Mouse (Mus musculus) CH12.LX (cell line): ENCODE measurements around the gene Kpnb1.
A peak's percentile ranks its signal among the peaks of the same experiment; 100 is the strongest.

Source experiments
- BHLHE40 ChIP-seq: IDR thresholded peaks from 2 replicates; pipeline ENCODE4 v1.6.1; 2011; ENCODE audit warnings: mild to moderate bottlenecking, low read depth, low read length, improper control_type of control experiment
- CHD1 ChIP-seq: IDR thresholded peaks from 2 replicates; pipeline ENCODE4 v1.6.1; 2012; ENCODE audit warnings: low read depth, low read length, improper control_type of control experiment, inconsistent platforms
- CTCF ChIP-seq, 2 experiments: IDR thresholded peaks in 1 of 2; conservative IDR thresholded peaks in 1 of 2; 2 replicates each; pipeline ENCODE4 v1.5.1; 2011 to 2012; ENCODE audit warnings: low read depth in 2 of 2, low read length in 2 of 2, improper control_type of control experiment in 1 of 2, inconsistent platforms in 1 of 2, mild to moderate bottlenecking in 1 of 2, moderate library complexity in 1 of 2
- ELF1 ChIP-seq: IDR thresholded peaks from 2 replicates; pipeline ENCODE4 v1.6.1; 2014; ENCODE audit warnings: low read depth, mild to moderate bottlenecking, inconsistent platforms, low read length, improper control_type of control experiment
- EP300 ChIP-seq: IDR thresholded peaks from 2 replicates; pipeline ENCODE4 v1.6.1; 2011; ENCODE audit warnings: low read length, improper control_type of control experiment
- ETS1 ChIP-seq: conservative IDR thresholded peaks from 2 replicates; pipeline ENCODE4 v1.6.1; 2012; ENCODE audit warnings: low read depth, mild to moderate bottlenecking, inconsistent platforms, low read length, improper control_type of control experiment, moderate library complexity
- MAX ChIP-seq: IDR thresholded peaks from 2 replicates; pipeline ENCODE4 v1.6.1; 2011; ENCODE audit warnings: low read length, improper control_type of control experiment
- MXI1 ChIP-seq: IDR thresholded peaks from 2 replicates; pipeline ENCODE4 v1.6.1; 2011; ENCODE audit warnings: mild to moderate bottlenecking, low read depth, low read length, improper control_type of control experiment
- PAX5 ChIP-seq: IDR thresholded peaks from 2 replicates; pipeline ENCODE4 v1.6.1; 2012; ENCODE audit warnings: low read length, inconsistent platforms, mixed read lengths
- POLR2A ChIP-seq: IDR thresholded peaks from 2 replicates; pipeline ENCODE4 v1.6.1; 2011; ENCODE audit warnings: low read depth, mild to moderate bottlenecking, improper control_type of control experiment, low read length
- RCOR1 ChIP-seq: conservative IDR thresholded peaks from 2 replicates; pipeline ENCODE4 v1.6.1; 2012; ENCODE audit warnings: low read depth, mild to moderate bottlenecking, inconsistent platforms, low read length, improper control_type of control experiment
- TCF12 ChIP-seq: IDR thresholded peaks from 2 replicates; pipeline ENCODE4 v1.6.1; 2014; ENCODE audit warnings: low read depth, mild to moderate bottlenecking, inconsistent platforms, low read length, improper control_type of control experiment
- USF2 ChIP-seq: conservative IDR thresholded peaks from 2 replicates; pipeline ENCODE4 v1.6.1; 2011; ENCODE audit warnings: low read depth, low read length, improper control_type of control experiment

- no peak for TF ChIP-seq EP300
- no peak for TF ChIP-seq CTCF (conservative IDR thresholded peaks at IDR 0.05 in 1 of 2, IDR thresholded peaks at IDR 0.05 in 1 of 2; ENCODE audit: low read depth in 2 of 2, low read length in 2 of 2)
- no peak for TF ChIP-seq PAX5
- peak; percentile 16; the same call in 1 of the 2 replicates for TF ChIP-seq TCF12
- TF ChIP-seq MXI1: no peak
- TF ChIP-seq BHLHE40: peak; percentile 78
- peak; percentile 71 for TF ChIP-seq MAX
- no peak for TF ChIP-seq USF2
- TF ChIP-seq ELF1: no peak
- 0 out of 2 replicates have a peak, but pooled peaks have one; percentile 19 for TF ChIP-seq ETS1
- no peak for TF ChIP-seq RCOR1
- TF ChIP-seq CHD1: no peak
- no peak for TF ChIP-seq POLR2A
Measured at GRCm38 (mm10) chr11:97130318-97130717, 57.4 kb downstream of the Kpnb1 start.
